Mouse (Mus musculus) neural tube, embryonic 10.5 days (tissue): ENCODE data around the gene Hyal1.

Experiments
- DNase-seq: peaks from one replicate; pipeline ENCODE4 v3.0.0-alpha.2; 2017; ENCODE audit warnings: low spot score; ENCODE audit errors: extremely low spot score

Hyal1 gene

DNA sequence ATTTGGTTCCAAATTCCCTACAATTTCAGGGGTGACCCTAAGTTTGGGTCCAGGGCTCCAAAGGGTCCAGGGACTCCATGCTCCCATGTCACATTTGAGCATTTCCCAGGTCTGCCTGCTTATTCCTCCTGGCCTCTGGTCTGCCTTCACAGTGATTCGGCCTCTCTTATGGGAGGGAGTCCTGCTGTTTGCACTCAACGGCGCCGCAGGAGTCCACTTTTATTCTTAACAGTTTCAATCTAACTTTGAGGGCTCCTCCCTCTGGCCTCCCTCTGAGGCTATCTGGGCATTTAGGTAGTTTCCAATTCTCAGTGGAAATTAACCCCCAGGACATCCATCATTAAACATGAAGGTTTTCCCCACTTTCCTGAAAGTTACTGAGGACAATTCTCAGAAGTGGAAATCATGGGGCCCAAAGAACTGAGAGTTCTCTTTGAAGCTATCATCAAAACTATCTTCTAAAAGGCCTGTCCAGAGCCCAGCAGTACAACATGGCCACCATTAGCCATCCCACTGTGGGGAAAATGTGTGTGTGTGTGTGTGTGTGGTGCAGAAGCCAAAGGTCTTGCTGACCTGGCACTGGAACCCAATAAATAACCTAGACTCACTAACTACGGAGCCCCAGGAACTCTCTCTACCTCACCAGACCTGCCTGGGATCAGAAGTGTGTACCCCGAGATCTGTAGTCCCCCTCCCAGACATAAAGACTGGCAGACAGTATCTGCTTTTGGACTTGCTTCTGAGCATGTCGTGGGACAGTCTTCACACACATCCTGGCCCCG, 17.7 kb downstream of the Hyal1 start:
- DNase-seq, result no peak

DNA sequence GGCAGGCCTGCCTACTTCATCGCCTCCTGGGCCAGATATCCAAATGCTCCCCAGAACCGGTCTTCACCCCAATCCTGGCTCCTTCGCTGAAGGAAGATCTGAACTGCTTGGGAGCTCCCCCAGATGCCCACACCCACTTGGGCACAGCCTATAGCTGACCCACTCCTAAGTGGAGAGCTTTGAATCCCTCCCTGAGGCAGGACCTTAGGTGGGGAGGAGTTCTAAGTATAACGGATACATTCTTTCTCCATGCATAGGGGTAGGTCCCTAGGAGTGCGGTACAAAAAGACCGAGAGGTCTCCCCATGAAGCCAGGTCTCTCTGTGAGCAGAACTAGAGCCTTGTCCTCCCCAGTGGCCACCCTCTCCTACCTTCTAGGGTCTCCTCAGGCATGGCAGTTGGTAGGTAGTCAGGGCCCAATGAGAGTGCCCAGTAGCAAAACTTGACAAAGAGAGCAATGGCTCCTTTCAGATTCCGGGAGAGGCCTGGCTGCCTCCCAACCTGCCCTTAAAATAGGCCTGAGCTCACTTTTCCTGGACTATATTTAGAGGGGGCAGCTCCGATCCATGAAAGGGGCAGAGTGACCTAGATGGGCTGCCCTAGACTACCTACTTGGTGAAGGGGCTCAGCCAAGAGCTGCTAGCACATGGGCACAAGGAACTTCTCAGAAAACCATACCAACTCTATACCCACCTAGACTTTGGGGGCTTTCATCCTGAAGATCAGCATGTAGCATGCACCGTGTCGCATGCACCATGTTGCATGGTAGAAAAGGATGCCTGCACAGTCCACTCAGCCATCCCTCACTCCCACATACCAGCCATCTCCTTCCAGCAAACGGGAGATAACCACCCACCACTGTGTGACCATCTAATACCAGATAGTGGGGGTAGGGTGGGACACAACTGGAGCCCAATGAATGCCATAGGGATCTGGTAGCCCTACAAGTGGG, 20.2 kb downstream of the Hyal1 start:
- no peak for DNase-seq

DNA sequence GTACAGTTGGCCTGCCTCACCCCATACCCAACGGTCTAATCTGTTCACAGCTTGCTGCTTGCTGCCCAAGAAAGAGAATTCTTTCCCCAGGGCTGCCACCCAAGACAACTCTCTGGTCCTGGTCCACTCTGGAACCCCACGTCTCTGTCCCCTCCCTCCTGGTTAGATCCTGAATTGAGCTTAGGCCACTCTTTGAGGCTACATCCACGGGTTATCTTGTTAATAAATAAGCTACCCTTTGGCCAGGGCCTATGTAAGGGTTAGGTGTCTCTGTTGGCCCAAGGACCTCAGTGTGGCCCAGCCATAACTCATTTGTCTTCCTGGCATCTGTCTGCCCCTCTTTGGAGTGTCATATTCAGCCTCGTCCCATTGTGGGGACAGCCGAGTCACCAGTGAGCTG, 21.7 kb downstream of the Hyal1 start:
- DNase-seq, result no peak

DNA sequence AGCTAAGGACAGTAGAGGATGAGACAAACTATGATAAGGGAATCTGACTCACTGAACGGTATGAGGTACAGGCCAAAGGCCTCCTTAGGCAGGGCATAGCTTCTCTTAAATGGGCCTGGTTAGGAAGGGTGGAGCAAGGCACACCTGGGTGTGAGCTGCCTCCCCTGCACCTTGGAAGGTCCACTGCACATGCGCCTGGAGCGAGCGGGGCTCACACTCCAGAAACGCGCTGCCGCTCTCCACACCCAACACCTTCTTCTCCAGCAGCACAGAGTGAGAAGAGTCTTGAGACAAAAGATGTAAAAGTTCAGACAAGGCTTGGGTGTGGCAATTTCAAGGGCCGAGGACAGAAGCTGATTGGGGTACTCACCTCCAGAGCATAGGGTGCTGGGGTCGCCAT, 22.7 kb downstream of the Hyal1 start:
- no peak for DNase-seq

DNA sequence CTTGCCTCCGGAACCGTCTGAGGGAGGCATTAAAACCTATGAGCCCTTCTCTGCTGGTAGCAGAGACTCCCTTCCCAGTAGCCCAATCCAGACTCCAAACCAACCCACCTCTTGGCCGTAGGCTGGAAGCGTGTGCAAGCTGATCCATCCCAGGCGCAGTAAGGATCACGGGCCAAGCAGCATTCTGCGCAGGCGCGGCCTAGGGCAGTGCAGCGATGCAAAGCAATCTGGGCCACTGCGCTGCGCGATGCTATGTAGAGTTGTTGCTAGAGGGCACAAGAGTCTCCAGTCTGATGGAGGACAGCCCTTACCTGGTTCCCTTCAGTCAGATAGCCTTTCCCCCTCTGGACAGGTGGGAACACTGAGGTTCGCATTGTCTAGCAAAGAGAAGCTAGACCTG, 23.1 kb downstream of the Hyal1 start:
- DNase-seq, result no peak

DNA sequence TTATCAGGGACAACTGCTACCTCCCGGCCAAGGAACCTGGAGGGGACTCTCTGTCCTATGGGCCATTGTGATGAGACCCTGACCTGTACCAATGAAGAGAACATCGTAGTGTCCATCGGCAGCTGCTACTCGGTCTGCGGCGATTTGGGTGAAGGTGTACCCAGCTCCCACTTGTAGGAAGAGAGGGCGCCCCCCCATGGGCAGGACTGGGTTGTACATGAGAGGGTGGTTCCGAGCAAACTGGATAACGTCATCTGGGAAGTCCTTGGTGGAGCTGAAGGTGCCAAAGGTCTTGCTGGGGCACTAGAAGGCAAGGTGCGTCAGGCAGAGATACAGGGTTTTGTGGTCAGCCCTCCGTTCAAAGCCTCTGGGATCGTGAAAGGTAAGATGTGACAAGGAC, 24.0 kb downstream of the Hyal1 start:
- DNase-seq, result no peak

DNA sequence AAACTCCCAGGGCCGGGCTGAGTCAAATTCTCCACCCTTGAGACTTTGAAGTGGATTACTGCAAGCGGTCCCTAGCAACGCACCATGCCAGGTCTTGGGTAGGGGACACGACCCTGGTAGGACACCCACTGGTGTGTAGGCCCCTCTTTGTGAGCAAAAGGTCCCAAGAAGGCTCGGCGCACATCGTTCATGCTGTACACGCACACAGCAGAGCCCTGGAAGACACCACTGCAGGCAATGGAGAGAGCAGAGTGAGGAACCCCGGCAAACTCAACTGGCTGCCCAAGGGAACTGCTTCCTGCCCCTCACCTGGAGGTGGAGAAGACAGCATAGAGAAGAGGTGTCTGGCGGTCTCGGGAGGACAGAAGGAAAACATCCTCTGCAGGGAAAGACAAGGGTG, 24.5 kb downstream of the Hyal1 start:
- DNase-seq, result no peak

DNA sequence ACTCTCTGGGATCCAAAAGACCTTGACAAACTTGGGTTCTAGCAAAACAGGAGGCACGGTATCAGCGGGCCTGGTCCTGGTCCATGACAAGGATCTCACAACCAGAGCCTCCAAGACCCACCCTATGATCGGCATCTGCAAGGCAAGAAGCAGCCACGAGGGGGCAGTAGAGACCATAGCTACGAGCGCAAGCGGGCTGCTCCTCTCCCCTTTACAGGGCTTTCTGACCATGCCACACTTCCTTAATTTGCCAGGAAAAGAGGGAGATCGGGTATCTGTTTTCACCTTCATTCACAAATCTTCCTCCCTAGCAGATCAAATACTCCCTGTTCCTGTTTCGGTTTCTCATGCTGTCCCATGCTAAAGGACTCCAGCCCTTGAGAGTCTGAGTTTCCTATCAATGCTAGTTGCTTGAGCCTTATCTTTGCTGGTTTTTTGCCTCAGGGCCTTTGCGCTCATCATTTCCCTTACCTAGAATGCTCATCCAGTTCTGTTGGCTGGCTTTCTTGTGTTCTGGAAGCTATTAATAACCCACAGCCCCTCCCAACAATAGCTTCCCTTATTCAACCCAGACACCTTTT, 25.4 kb downstream of the Hyal1 start:
- peak; percentile 96 for DNase-seq

DNA sequence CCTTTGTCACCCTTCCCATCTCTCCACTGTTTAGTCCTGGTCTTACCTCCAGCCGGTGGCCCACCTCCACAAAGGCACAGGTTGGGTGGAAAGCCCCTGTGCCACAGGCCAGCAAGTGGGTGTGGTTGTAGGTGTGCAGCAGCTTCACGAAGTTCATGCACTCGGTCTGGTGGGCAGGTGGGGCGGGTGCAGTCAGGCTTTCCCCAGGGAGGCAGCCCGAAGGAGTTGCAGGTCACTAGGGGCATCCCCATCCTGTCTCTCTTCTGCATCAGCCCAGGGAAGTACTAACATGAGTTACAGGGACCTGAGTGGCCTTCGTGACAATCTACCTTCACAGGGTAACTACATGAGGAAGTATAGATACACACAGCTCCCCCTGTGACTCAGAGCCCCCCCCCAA, 26.5 kb downstream of the Hyal1 start:
- no peak for DNase-seq

DNA sequence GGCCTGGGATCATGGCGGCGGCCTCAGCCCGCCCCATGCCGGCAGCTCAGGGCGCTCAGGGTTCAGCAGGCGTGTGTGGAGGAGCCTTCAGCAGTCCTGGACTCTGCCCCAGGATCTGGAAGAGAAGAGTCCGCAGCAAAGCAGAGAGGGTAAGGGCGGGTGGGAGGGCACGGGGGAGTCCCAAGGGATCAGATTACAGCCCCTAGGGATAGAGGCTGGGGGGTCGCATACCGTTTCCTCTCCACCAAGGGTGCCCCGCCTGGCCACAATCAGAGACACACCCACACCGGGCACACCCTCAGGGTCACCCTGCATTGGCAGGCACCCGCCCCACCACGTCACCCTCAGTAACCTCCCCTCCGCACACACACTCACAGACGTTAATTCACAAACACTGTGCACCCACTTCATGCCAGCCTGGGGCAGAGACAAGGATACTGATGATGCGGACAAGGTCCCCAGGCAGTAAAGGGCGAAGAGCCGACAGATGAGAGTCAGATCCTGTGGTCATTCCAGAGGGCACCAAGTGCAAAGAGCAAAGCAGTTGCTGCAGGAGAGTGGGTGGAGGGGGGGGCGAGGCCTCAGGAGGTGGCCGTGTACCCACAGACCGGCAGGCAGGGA, 28.4 kb downstream of the Hyal1 start:
- DNase-seq, result no peak

DNA sequence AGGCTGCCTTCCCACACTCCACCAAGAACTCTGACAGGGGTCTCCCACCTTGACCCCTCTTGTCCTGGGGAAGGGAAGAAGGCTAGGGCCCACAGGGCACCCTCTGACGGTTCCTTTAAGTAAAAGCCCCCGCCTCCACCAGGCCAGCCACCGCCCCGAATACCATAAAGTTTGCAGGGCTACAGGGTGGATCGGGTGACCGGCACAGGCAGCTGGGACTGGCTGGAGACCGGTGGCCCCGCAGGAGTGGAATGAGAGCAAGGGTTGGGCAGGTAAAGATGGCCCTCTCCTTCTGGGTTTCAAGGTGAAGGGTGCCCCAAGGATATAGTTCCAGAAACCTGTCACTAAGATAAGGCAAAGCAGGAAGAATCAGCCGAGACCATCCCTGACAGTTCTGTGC, 29.9 kb downstream of the Hyal1 start:
- no peak for DNase-seq

DNA sequence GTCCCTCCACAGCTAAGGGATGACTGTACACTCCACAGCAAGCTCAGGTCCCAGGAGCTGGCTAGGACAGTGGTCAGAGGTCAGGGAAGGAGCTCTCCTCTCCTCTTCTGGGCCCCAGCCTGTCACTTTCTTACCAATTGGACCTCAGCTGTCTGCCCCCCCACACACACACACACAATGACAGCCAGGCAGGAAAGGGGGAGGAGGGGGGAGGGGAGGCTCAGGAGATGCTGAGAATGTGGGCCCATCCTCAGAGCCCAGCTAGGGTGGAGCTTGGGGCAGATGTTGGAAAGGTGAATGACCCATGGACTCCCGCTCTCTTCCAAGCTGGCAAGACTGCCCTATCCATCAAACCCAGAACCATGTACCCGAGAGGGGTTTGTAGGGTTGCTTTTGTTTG, 30.3 kb downstream of the Hyal1 start:
- no peak for DNase-seq

DNA sequence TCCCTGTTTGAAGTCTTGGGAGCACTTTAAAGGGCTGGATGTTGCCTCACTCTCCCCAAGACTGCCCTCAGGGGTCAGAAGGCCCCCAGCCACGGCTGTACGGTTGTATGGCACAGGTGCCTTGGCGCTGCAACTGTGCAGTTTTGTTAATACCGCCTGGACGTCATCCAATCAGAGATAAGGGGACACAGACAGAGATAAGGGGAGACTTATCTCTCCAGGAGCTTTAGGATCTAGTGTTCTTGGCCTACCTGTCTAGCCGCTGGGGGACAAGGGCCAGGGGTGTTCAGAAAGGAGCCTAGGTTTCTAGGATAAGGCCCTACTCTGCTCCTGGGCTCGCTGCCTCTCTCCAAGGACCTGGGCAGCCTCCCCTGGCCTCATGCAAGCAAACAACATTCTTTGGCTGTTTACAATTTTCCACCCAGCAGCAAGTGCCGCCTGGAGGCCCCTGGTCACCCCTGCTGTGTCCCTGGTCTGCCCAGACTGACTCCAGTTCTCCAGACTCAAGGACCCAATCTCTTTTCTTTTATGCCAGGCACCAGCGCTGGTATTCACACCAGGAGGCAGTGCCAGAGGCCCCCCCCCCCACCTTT, 31.0 kb downstream of the Hyal1 start:
- no peak for DNase-seq

DNA sequence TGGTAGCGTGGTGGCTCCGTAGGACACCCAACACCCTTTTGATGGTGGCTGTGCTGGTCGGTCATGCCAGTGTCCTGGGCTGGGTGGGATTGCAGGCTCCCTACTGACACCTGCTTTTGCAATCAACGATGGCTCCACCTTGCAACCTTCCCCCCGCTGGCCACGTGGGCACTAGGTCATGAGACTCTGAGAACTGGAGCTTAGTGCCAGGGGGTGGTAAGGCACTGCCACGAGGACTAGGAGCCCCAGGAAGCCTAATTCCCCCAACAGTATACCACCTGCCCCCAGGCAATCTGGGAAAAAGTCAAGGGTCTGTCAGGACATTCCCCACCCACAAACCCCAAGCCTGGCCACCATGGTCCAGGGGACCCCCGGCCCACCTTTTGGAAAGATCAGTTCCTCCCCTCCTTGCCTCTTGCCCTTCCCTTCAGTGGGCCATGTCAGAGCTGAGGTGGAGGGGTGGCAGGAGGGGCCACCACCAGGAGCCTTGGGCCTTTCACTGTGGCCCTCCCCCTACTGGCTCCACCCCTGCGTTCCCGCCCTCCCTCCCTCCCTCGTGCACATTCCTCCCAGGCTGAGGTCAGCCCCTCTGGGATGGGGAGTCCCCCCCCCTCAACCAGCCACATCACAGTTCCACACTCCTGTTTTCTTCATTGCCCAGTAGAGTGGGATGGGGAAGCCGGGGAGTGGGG, 32.2 kb downstream of the Hyal1 start, which contains the start of gene Sema3b:
Gene Sema3b (minus strand): TSS at position 489 of the 692 bp plus-strand sequence.
- DNase-seq, result no peak

DNA sequence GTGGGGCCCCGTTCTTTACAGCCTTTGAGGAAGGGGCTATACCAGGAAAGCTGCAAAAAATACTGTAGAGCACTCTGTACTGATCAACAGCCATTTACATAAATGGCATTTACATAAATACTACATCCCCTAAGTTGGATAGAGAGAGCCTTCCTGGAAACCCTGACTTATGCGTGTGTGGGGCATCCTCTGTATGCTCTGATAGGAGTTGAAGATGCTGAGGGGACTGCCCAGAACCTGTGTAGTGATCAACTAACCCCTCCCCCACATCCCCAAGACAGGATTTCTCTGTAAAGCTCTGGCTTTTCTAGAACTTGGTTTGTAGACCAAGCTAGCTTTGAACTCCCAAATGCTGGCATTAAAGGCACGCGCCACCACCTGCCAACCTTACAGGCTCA, 32.7 kb downstream of the Hyal1 start:
- DNase-seq, result no peak

DNA sequence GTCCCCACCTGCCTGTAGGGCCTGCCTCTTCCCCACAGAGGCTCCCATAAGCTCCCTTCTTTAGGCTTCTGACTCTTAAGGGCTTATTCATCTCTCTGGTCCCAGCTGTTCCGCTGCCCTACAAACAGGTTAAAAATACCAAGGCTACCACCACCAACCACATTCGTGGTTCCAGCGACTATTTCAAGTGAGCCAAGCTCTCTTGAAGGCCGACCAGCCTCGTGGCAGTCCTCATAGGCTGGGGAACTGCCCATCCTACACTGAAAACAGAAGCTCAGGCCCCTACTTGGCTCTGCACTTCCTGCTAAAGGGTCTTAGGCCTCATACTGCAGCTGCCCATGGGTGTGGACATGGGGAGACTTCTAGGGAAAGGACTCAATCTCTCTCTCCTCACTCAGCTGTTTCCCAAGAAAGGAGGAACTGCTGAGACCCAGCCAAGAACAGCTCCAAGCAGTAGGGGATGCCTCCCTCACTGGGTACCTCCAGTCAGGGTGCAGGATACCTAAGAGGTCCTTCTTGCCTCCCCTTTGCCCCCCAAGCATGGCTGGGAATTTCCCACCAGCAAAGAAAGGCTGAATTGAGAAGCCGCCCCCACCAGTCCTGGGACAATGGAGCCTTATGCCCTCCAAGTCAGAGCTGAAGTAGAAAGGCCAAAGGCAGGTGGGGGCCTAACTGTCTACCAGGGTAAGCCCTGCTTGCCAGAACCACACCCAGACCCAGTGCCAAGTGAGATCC, 34.9 kb downstream of the Hyal1 start:
- DNase-seq, result no peak

DNA sequence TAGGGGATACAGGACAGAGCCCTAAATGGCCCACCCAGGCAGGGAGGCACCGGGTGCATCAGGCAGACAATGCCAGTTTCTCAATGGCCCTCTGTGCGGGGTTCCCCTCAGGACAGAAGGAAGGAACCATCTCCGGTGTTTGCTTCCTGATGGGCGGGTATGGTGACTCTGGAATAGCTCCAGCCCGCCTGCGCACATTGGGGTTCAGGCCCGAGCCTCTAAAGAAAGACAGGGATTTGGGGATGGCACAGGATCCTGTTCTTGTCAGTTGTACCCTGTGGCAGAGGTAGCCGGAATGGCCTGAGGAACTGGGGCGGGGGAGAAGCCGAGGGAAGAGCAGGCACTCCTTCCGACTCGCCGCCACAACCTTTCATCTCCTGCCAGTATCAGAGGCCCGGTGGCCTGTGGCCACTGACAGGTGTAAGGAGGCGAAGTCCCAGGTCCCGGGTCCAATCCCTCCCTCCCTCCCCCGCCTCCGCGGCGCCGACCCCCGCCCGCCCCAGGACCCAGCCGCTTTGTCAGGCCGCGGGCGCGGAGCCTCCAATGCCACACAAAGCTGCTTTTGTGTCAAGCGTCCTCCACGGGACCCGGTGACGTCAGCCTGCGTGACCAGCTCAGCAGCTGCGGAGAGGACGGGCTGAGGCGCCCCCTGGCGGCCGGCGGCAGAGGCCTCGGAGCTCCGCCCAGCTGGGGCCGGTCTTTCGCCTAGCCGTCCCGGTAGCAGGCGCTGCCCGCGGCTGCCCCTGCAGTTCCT, 35.6 kb downstream of the Hyal1 start:
- DNase-seq, result peak; percentile 100

DNA sequence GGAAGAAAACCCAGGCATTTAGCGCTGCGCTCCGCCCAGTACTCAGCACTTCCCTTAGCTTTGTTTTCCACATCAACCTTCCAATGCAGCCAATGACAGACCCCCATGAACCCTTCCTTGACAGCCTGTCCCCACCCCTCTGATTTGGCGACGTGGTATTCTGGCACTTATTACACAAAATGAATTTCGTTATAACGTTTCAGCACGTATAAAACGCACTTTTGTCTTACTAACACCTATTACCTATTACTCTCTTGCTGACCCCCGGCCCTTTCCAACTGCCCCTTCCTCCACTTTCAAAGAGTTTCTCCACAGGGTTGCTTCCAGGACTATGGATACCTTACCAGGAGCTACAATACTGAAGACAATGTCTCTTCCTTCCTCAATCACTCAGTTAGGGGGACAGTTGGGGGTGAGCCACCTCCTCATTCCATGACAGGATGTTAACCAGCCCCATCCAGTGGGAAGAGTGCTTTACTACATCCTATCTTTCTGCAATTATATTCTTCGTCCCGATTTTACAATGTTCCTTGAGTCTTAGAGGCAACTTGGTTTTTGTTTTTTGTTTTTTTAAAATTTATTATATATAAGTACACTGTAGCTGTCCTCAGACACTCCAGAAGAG, 36.3 kb downstream of the Hyal1 start:
- DNase-seq, result no peak

DNA sequence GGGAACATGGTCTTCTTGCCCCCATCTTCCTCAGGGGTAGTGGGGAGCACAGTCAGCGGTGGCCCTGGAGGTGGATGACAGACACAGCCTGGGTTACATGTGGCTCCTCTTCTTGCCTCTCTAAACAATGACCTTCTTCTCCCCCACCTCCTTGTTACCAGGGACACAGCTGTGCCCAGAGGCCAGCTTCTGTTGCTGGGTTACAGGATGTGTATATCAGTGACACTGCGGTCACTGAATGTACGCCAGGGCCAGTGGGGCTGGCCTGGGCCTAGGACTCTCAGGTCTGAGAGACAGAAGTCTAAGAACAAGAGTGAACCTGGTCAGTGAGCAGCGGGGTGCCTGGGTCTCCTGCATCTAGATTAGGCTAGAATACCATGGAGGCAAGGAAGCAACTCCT, 38.3 kb downstream of the Hyal1 start:
- no peak for DNase-seq
